Mouse (Mus musculus): ENCODE results near the gene Gm20605.

GRCm38 (mm10) chr5:137633397-137634084 is 4.6 kb downstream of the Gm20605 start:
- TF ChIP-seq CTCF (conservative IDR thresholded peaks at IDR 0.05; ENCODE audit: insufficient read depth, insufficient read length, low read depth, low read length), result no peak
- TF ChIP-seq POLR2A (IDR thresholded peaks at IDR 0.05; ENCODE audit: low read depth, low read length), result no peak
